Mouse (Mus musculus): ENCODE data around the gene Ces2a.

GRCm38 (mm10) chr8:104731969-104732368 lies 1.8 kb upstream of the Ces2a start:
- TF ChIP-seq POLR2A (IDR thresholded peaks at IDR 0.05; ENCODE audit: low read depth, low read length) (no peak), CTCF (IDR thresholded peaks at IDR 0.05; ENCODE audit: extremely low read depth, insufficient read length, insufficient replicate concordance, low read depth, low read length) (no peak)

Measured in small intestine, adult 2 months (tissue).